Mouse (Mus musculus) heart, embryonic 15.5 days (tissue): Measurements from ENCODE around the gene Hikeshi. TPM values are rescaled to one million over a fixed set of nuclear protein-coding genes. Genes with fewer than 3 reads are reported as not detected.

Experiments
- ATAC-seq: fragments of 200-750 bp; cut with Nextera tagmentation; replicated peaks from 2 replicates; pipeline ENCODE4 v1.8.0; 2017; ENCODE audit warnings: low read depth, moderate TSS enrichment; ENCODE audit not compliant: insufficient number of reproducible peaks, insufficient read depth, low FRiP score
- H3K27ac ChIP-seq: fragments of 300-500 bp; sonication (generic); 2 replicates; pipeline ENCODE4 v1.5.1; 2015; ENCODE audit warnings: mild to moderate bottlenecking, inconsistent platforms
- H3K27me3 ChIP-seq: fragments of 300-500 bp; sonication (generic); 2 replicates; pipeline ENCODE4 v1.6.1; 2015; ENCODE audit warnings: inconsistent platforms
- H3K36me3 ChIP-seq: fragments of 300-500 bp; sonication (generic); 2 replicates; pipeline ENCODE4 v1.6.1; 2015; ENCODE audit warnings: mild to moderate bottlenecking, inconsistent platforms
- H3K4me1 ChIP-seq: fragments of 300-500 bp; sonication (generic); replicated peaks from 2 replicates; pipeline ENCODE4 v1.6.1; 2015; ENCODE audit warnings: inconsistent platforms
- H3K4me2 ChIP-seq: fragments of 300-500 bp; sonication (generic); 2 replicates; pipeline ENCODE4 v1.6.1; 2015; ENCODE audit warnings: inconsistent platforms, mild to moderate bottlenecking, moderate library complexity
- H3K4me3 ChIP-seq: fragments of 300-500 bp; sonication (generic); 2 replicates; pipeline ENCODE4 v1.5.1; 2015; ENCODE audit warnings: mild to moderate bottlenecking, inconsistent platforms
- H3K9ac ChIP-seq: fragments of 300-500 bp; sonication (generic); 2 replicates; pipeline ENCODE4 v1.6.1; 2015; ENCODE audit warnings: mild to moderate bottlenecking, inconsistent platforms
- H3K9me3 ChIP-seq: fragments of 300-500 bp; sonication (generic); replicated peaks from 2 replicates; pipeline ENCODE4 v1.6.1; 2016; ENCODE audit warnings: inconsistent platforms
- WGBS: fragments of 180-500 bp; shearing (Covaris S2); methylation state at CpG from one replicate; pipeline ENCODE4 v1.1.7; 2015; ENCODE audit warnings: mixed read lengths; 5-methylcytosine and 5-hydroxymethylcytosine counted together
- polyA plus RNA-seq: library from polyadenylated mRNA; unstranded; fragments of >200 nt; fragmentation: Nextera tagmentation; extraction: Ambion mirVana; gene quantifications from 2 replicates; pipeline ENCODE4 v1.2.1, GENCODE M21; 2015

The Hikeshi gene
- polyA plus RNA-seq, 1 experiment from 2014 or later: 109 TPM

- H3K36me3 ChIP-seq: peaks cover 57% of the 10 kb centered on the region
- ATAC-seq: no peak
Measured at GRCm38 (mm10) chr7:89966771-89967170, 25.8 kb upstream of the Hikeshi start.

GRCm38 (mm10) chr7:89963135-89963534, 22.1 kb upstream of the Hikeshi start:
- no peak overlapping the region for H3K27ac ChIP-seq
- peaks cover 52% of the 10 kb centered on the region for H3K36me3 ChIP-seq
- no peak overlapping the region for H3K4me3 ChIP-seq
- no peaks in the 10 kb centered on the region for H3K27me3 ChIP-seq
- no peak overlapping the region for H3K9ac ChIP-seq
- no peaks in the 10 kb centered on the region for H3K9me3 ChIP-seq
- H3K4me1 ChIP-seq: no peaks in the 10 kb centered on the region
- no peak for ATAC-seq
- H3K4me2 ChIP-seq: no peak overlapping the region

More at GRCm38 (mm10) chr7:89966771-89967170, 25.8 kb upstream of the Hikeshi start:
- Histone ChIP-seq H3K9me3 (no peaks in the 10 kb centered on the region), H3K4me3 (no peak overlapping the region), H3K27me3 (no peaks in the 10 kb centered on the region), H3K27ac (no peak overlapping the region), H3K4me2 (no peak overlapping the region), H3K4me1 (no peaks in the 10 kb centered on the region), H3K9ac (no peak overlapping the region)
- WGBS: 85% methylated on average over 1 of the region's 1 CpGs

DNA sequence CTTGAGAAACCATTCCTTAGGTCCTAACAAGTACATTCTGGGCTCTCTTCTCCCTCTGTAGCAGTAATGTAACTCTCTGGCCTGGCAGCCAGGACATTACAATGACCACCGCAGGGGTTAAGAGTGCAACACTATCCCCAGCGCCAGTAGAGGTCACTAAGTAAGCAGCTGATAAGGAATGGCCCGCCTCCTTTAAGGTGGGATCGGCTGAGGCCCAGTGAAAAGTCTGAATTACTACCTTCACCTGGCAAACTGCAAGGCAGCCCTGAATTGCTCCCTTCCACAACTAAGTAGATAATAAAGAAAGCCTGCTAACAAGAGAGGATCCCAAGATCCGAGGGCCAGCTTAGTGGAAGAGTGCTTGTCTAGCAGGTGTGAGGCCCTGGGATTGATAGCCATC, 16.3 kb upstream of the Hikeshi start:
- H3K9me3 ChIP-seq: no peaks in the 10 kb centered on the region
- WGBS: 26% methylated on average over 5 of the region's 5 CpGs
- H3K36me3 ChIP-seq: peaks cover 50% of the 10 kb centered on the region
- no peak overlapping the region for H3K4me2 ChIP-seq
- no peak overlapping the region for H3K27ac ChIP-seq
- H3K4me1 ChIP-seq: no peaks in the 10 kb centered on the region; the same call in 1 of the 2 replicates
- no peak for ATAC-seq
- no peaks in the 10 kb centered on the region for H3K27me3 ChIP-seq
- H3K9ac ChIP-seq: no peak overlapping the region
- no peak overlapping the region for H3K4me3 ChIP-seq

GRCm38 (mm10) chr7:89954261-89954660, 13.3 kb upstream of the Hikeshi start:
- Histone ChIP-seq H3K27ac (no peak overlapping the region), H3K36me3 (peaks cover 37% of the 10 kb centered on the region), H3K27me3 (no peaks in the 10 kb centered on the region), H3K9me3 (0 out of 2 replicates have a peak, but pooled peaks cover 2% of the 10 kb centered on the region), H3K4me3 (no peak overlapping the region), H3K4me2 (no peak overlapping the region), H3K9ac (no peak overlapping the region), H3K4me1 (no peaks in the 10 kb centered on the region; the same call in 1 of the 2 replicates)
- no peak for ATAC-seq
- WGBS: 80% methylated on average over 5 of the region's 5 CpGs

GRCm38 (mm10) chr7:89949403-89949802, 8.4 kb upstream of the Hikeshi start:
- H3K4me1 ChIP-seq: no peaks in the 10 kb centered on the region
- ATAC-seq: no peak
- WGBS: 58% methylated on average over 4 of the region's 4 CpGs

DNA sequence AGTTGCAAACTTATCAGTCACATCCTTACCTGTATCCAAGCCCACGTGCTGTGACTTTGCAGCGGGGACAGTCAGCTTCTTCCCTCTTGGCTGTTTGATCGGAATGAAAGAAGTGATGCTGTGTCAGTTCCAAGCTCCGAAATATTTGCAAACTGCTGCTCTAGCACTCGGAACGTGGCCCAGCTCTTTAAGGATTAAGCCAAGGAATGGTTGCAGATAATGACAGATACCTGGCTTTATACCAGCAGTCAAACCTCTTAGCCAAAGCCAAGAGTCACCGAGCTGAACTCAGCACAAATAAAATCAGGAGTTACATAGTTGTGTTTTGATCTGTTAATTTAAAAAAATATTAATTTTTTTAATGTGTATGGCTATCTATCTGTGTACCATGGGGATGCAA, 7.0 kb upstream of the Hikeshi start:
- H3K36me3 ChIP-seq: no peaks in the 10 kb centered on the region
- no peaks in the 10 kb centered on the region for H3K4me1 ChIP-seq
- H3K4me3 ChIP-seq: no peak overlapping the region
- H3K27me3 ChIP-seq: no peaks in the 10 kb centered on the region
- H3K9me3 ChIP-seq: 0 out of 2 replicates have a peak, but pooled peaks cover 3% of the 10 kb centered on the region
- no peak for ATAC-seq
- no peak overlapping the region for H3K27ac ChIP-seq
- 67% methylated on average over 7 of the region's 7 CpGs for WGBS
- H3K4me2 ChIP-seq: no peak overlapping the region
- no peak overlapping the region for H3K9ac ChIP-seq

More at GRCm38 (mm10) chr7:89949403-89949802, 8.4 kb upstream of the Hikeshi start:
- H3K36me3 ChIP-seq: 0 out of 2 replicates have a peak, but pooled peaks cover 9% of the 10 kb centered on the region
- H3K27me3 ChIP-seq: no peaks in the 10 kb centered on the region
- H3K4me3 ChIP-seq: no peak overlapping the region
- no peak overlapping the region for H3K9ac ChIP-seq
- H3K9me3 ChIP-seq: 0 out of 2 replicates have a peak, but pooled peaks cover 3% of the 10 kb centered on the region
- H3K4me2 ChIP-seq: no peak overlapping the region
- no peak overlapping the region for H3K27ac ChIP-seq

DNA sequence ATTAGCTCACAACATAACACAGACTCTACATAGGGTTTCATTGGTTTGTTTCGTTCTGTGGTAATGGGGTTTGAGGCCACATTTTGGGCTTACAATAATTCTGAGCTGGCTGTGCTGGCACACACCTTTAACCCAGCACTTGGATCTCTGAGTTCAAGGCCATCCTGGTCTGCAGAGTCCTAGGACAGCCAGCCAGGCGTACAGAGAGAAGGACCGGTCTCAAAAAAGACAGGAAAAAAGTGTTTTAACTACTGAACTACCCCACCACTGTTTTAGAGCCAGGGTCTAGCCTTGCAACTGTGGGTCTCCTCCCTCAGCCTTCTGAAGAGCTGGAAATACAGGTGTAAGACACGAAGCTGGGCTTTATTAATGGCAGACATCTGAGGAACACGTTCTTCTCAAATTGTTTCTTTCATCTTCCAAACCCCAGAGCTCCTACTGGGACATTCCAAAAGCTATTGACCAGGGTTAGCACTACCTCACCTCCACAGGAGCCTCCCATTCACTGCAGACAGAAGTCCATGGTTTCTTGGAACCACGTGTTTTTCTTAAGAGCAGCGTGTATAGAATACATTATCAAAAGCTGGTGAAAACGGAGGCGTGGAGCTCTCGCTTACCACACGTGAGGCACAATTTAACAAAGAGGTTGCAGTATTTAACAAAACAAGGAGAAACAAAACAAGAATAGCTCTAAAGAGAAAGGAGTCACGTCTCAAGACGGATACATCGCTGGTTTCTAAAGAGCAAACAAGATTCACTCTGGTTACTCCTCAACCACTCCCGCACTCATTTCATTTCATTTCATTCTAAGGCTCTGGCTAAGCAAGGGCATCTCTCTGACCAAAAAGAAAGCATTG, 1.3 kb downstream of the Hikeshi start:
- no peak for ATAC-seq
- peak overlapping the region; percentile 80; the same call in 1 of the 2 replicates for H3K9ac ChIP-seq

DNA sequence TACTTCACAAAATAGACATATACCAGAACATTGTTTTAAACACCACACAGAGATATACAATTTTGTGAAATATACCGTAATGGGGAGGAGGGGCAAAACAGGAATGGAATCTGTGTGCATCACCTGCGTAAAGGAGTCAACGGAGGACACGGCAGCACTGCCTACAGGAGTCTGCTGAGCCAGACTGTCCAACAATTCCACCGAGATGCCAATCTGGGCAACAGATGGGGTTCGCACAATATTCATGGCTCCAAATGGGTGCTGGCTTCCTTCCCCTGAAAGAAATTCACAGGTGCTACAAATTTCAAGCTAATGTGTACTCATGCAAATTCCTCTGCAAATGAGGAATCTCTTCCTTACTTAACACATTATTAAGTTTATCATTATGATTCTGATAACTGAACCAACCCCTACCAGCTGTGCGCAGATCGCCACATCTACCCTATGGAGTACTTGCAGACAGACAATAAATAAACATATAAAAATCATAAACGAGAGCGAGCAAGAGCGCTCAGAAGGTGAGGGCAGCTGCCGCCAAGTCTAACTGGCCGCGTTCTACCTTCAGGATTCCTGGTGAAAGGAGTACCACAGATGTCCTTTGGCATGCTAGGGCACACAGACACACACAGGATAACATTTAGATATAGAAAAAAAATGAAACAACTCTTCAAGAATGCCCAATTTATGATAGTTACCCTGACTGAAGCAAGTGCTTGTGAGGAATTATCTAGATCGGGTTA, 17.4 kb downstream of the Hikeshi start:
- H3K27me3 ChIP-seq: no peaks in the 10 kb centered on the region
- no peak overlapping the region for H3K27ac ChIP-seq
- H3K4me2 ChIP-seq: no peak overlapping the region
- no peak overlapping the region for H3K4me3 ChIP-seq
- 96% methylated on average over 15 of the region's 15 CpGs for WGBS
- H3K9ac ChIP-seq: no peak overlapping the region
- H3K9me3 ChIP-seq: no peaks in the 10 kb centered on the region
- peaks cover 10% of the 10 kb centered on the region for H3K36me3 ChIP-seq
- no peak for ATAC-seq
- H3K4me1 ChIP-seq: no peaks in the 10 kb centered on the region

More for the DNA sequence above, 1.3 kb downstream of the Hikeshi start:
- Histone ChIP-seq H3K9me3 (no peaks in the 10 kb centered on the region), H3K27ac (no peak overlapping the region), H3K4me2 (peak overlapping the region; percentile 72), H3K4me1 (peaks cover 9% of the 10 kb centered on the region), H3K27me3 (no peaks in the 10 kb centered on the region), H3K36me3 (no peaks in the 10 kb centered on the region), H3K4me3 (peak overlapping the region; percentile 87)
- 54% methylated on average over 15 of the region's 15 CpGs for WGBS

DNA sequence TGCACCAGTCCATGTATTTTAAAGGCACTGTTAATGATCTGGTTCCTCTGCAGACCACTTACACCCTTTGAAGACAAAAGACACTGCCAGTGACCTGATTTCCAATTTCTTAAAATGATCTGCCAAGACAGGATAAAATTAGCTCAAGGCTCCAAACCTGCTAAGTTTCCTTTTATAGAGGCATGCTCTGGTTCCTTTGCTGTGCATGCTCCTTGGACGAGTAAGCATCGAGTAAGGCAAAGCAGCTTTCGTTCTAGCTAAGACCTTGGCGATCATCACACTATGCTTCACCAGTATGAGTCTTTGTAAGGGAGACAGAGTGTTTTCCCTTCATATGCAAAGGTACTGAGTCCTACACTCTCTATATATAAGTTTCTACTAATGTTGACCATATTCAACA, 23.2 kb downstream of the Hikeshi start:
- Histone ChIP-seq H3K4me3 (no peak overlapping the region), H3K4me1 (no peaks in the 10 kb centered on the region), H3K27ac (no peak overlapping the region), H3K9me3 (no peaks in the 10 kb centered on the region), H3K4me2 (no peak overlapping the region), H3K36me3 (peaks cover 18% of the 10 kb centered on the region), H3K9ac (no peak overlapping the region), H3K27me3 (no peaks in the 10 kb centered on the region)
- no peak for ATAC-seq
- 82% methylated on average over 4 of the region's 4 CpGs for WGBS

DNA sequence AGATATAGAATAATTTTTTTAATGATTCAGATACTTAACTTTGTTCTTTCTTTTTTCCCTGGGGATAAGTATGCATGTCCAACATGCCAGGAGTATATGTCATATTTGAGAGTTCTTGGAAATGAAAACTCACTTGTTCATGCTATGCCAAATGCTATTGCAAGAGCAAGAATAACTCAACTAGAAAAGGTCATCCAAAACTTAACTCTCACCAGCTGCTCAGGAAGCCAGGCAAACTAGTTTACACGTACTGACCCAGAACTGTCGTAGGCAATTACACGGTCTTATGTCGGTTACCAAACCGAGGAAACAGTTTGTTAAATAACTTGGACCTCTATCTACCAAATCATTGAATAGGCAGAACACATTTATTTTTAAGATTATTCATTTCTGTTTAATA, 24.3 kb downstream of the Hikeshi start:
- no peak for ATAC-seq
- Histone ChIP-seq H3K27ac (no peak overlapping the region), H3K4me1 (no peaks in the 10 kb centered on the region), H3K9me3 (no peaks in the 10 kb centered on the region), H3K4me2 (no peak overlapping the region), H3K4me3 (no peak overlapping the region), H3K36me3 (peaks cover 18% of the 10 kb centered on the region), H3K9ac (no peak overlapping the region), H3K27me3 (no peaks in the 10 kb centered on the region)
- WGBS: 91% methylated on average over 5 of the region's 5 CpGs

DNA sequence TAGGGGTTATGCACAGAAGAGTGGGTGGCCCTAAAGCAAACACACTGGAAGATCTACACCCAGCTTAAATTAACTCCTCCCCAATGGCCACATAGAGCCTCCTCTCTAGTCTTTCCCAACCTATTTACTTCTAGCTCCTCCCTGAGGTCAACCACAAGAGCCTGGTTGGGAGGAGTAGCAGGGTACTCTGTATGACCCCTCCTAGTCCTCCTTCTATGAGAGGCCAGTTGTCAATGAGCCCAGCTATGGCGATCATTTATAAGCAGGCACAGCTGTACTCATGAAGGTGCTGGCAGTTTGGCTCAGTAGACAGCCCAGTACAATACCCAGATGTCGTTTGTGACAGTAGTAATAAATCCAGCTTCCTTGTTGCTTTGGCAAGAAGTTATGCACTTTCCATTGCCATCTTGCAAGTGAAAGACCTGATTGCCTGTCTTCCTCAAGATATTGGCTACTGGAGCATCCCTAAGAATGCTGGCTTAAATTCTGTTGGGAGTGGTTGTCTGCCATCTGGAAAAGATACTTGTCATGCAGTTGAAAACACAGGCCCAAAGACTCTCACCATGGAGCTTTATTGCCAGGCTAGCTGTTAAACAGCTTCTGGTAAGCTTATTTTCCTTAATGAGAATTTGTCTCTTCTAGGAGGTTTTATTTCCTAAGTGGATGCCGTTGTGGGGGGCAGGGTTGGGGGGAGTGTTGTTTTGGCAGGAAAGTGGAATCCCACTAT, 27.4 kb downstream of the Hikeshi start:
- 87% methylated on average over 3 of the region's 3 CpGs for WGBS
- Histone ChIP-seq H3K4me2 (no peak overlapping the region), H3K4me3 (no peak overlapping the region), H3K27me3 (no peaks in the 10 kb centered on the region), H3K36me3 (peaks cover 13% of the 10 kb centered on the region), H3K9ac (no peak overlapping the region), H3K27ac (no peak overlapping the region), H3K4me1 (no peaks in the 10 kb centered on the region), H3K9me3 (no peaks in the 10 kb centered on the region)
- ATAC-seq: no peak
